Mouse (Mus musculus) left cerebral cortex, adult 18-20 months (tissue): ENCODE results near the gene Lztr1. TPM values are rescaled to one million over a fixed set of nuclear protein-coding genes. Genes with fewer than 3 reads are reported as not detected.
A peak's percentile ranks its signal among the peaks of the same experiment; 100 is the strongest.

ENCODE experiments used
- DNase-seq, 2 experiments: peaks; one replicate each; pipeline ENCODE4 v3.0.0; 2021 to 2022; ENCODE audit warnings: low spot score in 2 of 2, mixed read lengths in 1 of 2
- total RNA-seq, 2 experiments: library from RNA; stranded (reverse); gene quantifications; 2 replicates each; pipeline ENCODE4 v1.2.3; 2021

The Lztr1 gene
- total RNA-seq, 2 experiments from 2014 or later = 161 to 171 TPM

- DNase-seq = no peak
Measured at GRCm38 (mm10) chr16:17556180-17556579, 47.7 kb downstream of the Lztr1 start.

- DNase-seq = no peak
Measured at GRCm38 (mm10) chr16:17556907-17557306, 48.4 kb downstream of the Lztr1 start.

GRCm38 (mm10) chr16:17557947-17558480 is 49.5 kb downstream of the Lztr1 start:
- peak; percentile 74 to 82 for DNase-seq

- no peak for DNase-seq
Measured at GRCm38 (mm10) chr16:17558811-17559210, 50.3 kb downstream of the Lztr1 start.

GRCm38 (mm10) chr16:17559396-17560027 is 51.0 kb downstream of the Lztr1 start:
- DNase-seq = no peak

GRCm38 (mm10) chr16:17561128-17561750 is 52.8 kb downstream of the Lztr1 start, which contains the start of gene Lrrc74b:
TSS of gene Lrrc74b (minus strand) at chr16:17561247.
- no peak for DNase-seq

GRCm38 (mm10) chr16:17561751-17562208 is 53.3 kb downstream of the Lztr1 start, which contains the start of gene P2rx6:
TSS of gene P2rx6 (plus strand) at chr16:17561885.
- DNase-seq = no peak

GRCm38 (mm10) chr16:17563580-17563979 is 55.1 kb downstream of the Lztr1 start:
- DNase-seq = no peak

- peak in 1 of 2 experiments; percentile 46 for DNase-seq
Measured at GRCm38 (mm10) chr16:17564221-17564620, 55.7 kb downstream of the Lztr1 start.

GRCm38 (mm10) chr16:17564771-17565170 is 56.3 kb downstream of the Lztr1 start:
- no peak for DNase-seq

GRCm38 (mm10) chr16:17566186-17566585 is 57.7 kb downstream of the Lztr1 start:
- DNase-seq = no peak

Other genes with a start within 250 kb of the Lztr1 start
- 100 to 1,000 TPM in 1 of 2 experiments, 10 to 100 TPM in 1; 92.5 to 102 TPM for gene Tmem191c, start 232.6 kb upstream of the Lztr1 start, total RNA-seq
- gene Serpind1, start 177.3 kb upstream of the Lztr1 start, total RNA-seq = 1 to 10 TPM; 3.1 TPM
- 10 to 100 TPM; 22.0 to 23.5 TPM for gene Snap29, start 102.7 kb upstream of the Lztr1 start, total RNA-seq
- 100 to 1,000 TPM; 350 to 352 TPM for gene Pi4ka, start 102.4 kb upstream of the Lztr1 start, total RNA-seq
- gene Crkl, start 56.7 kb upstream of the Lztr1 start, total RNA-seq = 10 to 100 TPM; 37.0 to 39.8 TPM
- 100 to 1,000 TPM; 129 to 153 TPM for gene Aifm3, start 19.1 kb upstream of the Lztr1 start, total RNA-seq
- 10 to 100 TPM; 40.0 to 45.4 TPM for gene Thap7, start 22.4 kb downstream of the Lztr1 start, total RNA-seq
- 1 to 10 TPM in 1 of 2 experiments, under 1 TPM in 1; 0.33 to 1.1 TPM for gene Lrrc74b, start 52.6 kb downstream of the Lztr1 start, total RNA-seq
- gene P2rx6, start 53.2 kb downstream of the Lztr1 start, total RNA-seq = 1 to 10 TPM; 1.2 to 1.3 TPM
- gene Slc7a4, start 74.5 kb downstream of the Lztr1 start, total RNA-seq = 10 to 100 TPM; 75.5 to 82.0 TPM
- 10 to 100 TPM; 68.2 to 72.7 TPM for gene Smpd4, start 110.7 kb downstream of the Lztr1 start, total RNA-seq
- 10 to 100 TPM; 24.0 to 32.4 TPM for gene Ccdc74a, start 137.8 kb downstream of the Lztr1 start, total RNA-seq
- gene Med15, start 224.2 kb downstream of the Lztr1 start, total RNA-seq = 10 to 100 TPM; 68.3 to 71.6 TPM